Mouse (Mus musculus): ENCODE measurements at regions not wholly inside any gene's neighbourhood (a gene's known extent, or its start where the extent isn't known, plus 50 kb on each side); places are given as distances from the start of the nearest gene placed in this dataset.

DNA sequence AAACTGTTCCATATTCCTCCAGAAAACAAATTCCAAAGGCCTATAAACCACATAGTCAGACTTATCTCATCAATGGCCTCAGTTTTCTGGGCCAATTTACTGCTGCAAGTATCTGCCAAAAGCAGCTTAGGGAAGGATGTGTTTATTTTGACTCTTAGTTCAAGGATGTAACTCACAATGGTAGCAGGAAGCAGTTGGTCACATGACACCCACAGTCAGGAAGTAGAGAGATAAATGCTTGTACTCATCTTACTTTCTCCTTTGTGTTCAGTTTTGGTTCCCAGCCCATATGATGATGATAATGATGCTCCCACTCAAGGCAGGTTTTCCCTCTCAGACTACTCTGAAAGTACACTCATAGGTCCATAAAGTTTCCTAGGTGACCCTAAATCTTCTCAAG lies 170.8 kb downstream of the Sox11 start:
- TF ChIP-seq MEF2A (IDR thresholded peaks at IDR 0.05; ENCODE audit: borderline replicate concordance, low read depth, low read length) (no peak), ZMIZ1 (IDR thresholded peaks at IDR 0.05; ENCODE audit: low read depth, low read length) (no peak), CTCF (conservative IDR thresholded peaks at IDR 0.05 in 1 of 2, IDR thresholded peaks at IDR 0.05 in 1 of 2; ENCODE audit: low read depth in 2 of 2, low read length in 2 of 2) (no peak), JUND (conservative IDR thresholded peaks at IDR 0.05; ENCODE audit: low read depth, low read length) (no peak), IRF4 (IDR thresholded peaks at IDR 0.05; ENCODE audit: low read depth, low read length) (no peak)
